Mouse (Mus musculus) liver, embryonic 14.5 days (tissue): ENCODE results near the gene Magi3. TPM values are rescaled to one million over a fixed set of nuclear protein-coding genes. Genes with fewer than 3 reads are reported as not detected.

Source experiments
- ATAC-seq: fragments of 200-750 bp; cut with Nextera tagmentation; 2 replicates; pipeline ENCODE4 v1.8.0; 2017; ENCODE audit warnings: moderate number of reproducible peaks, mild to moderate bottlenecking, moderate library complexity; ENCODE audit not compliant: insufficient read depth
- DNase-seq, 3 experiments: peaks; one replicate each; pipeline ENCODE4 v3.0.0-alpha.2; 2012 to 2013; ENCODE audit warnings: low read depth in 3 of 3, low spot score in 3 of 3
- H3K27ac ChIP-seq: fragments of 300-500 bp; sonication (generic); 2 replicates; pipeline ENCODE4 v1.5.1; 2014; ENCODE audit warnings: moderate library complexity, mild to moderate bottlenecking, control low read depth, inconsistent platforms
- H3K27me3 ChIP-seq: fragments of 300-500 bp; sonication (generic); 2 replicates; pipeline ENCODE4 v1.6.1; 2014; ENCODE audit warnings: mild to moderate bottlenecking, low read length, moderate library complexity; ENCODE audit not compliant: control insufficient read depth, insufficient read depth
- H3K36me3 ChIP-seq: fragments of 300-500 bp; sonication (generic); replicated peaks from 2 replicates; pipeline ENCODE4 v1.6.1; 2014; ENCODE audit warnings: low read depth; ENCODE audit not compliant: control insufficient read depth, insufficient read depth
- H3K4me1 ChIP-seq, 2 experiments: fragments of 200-500 bp in 1 of 2; fragments of 300-500 bp in 1 of 2; sonication (generic) in 1 of 2; replicated peaks; 2 replicates each; pipeline ENCODE4 v1.6.1; 2012 to 2014; ENCODE audit warnings: antibody characterized with exemption in 1 of 2, inconsistent platforms in 1 of 2, low read length in 1 of 2; ENCODE audit not compliant: control insufficient read depth in 2 of 2, insufficient read depth in 2 of 2
- H3K4me2 ChIP-seq: fragments of 300-500 bp; sonication (generic); 2 replicates; pipeline ENCODE4 v1.6.1; 2014; ENCODE audit warnings: low read depth, mild to moderate bottlenecking, control low read depth, moderate library complexity
- H3K4me3 ChIP-seq, 2 experiments: fragments of 200-500 bp in 1 of 2; fragments of 300-500 bp in 1 of 2; sonication (generic) in 1 of 2; 2 replicates each; pipeline ENCODE4 v1.5.1; 2012 to 2014; ENCODE audit warnings: low read depth in 2 of 2, low read length in 2 of 2, mild to moderate bottlenecking in 2 of 2, control low read depth in 1 of 2, inconsistent platforms in 1 of 2, moderate library complexity in 1 of 2; ENCODE audit not compliant: insufficient read depth in 1 of 2
- H3K9ac ChIP-seq: fragments of 300-500 bp; sonication (generic); replicated peaks from 2 replicates; pipeline ENCODE4 v1.6.1; 2014; ENCODE audit warnings: mild to moderate bottlenecking, control low read depth, moderate library complexity
- H3K9me3 ChIP-seq: fragments of 300-500 bp; sonication (generic); 2 replicates; pipeline ENCODE4 v1.6.1; 2016; ENCODE audit warnings: low read length, mixed read lengths; ENCODE audit not compliant: control insufficient read depth
- CTCF ChIP-seq: IDR thresholded peaks from 2 replicates; pipeline ENCODE4 v1.5.1; 2016; ENCODE audit warnings: antibody characterized with exemption, low read depth, control low read depth
- EP300 ChIP-seq: IDR thresholded peaks from 2 replicates; pipeline ENCODE4 v1.6.1; 2016; ENCODE audit warnings: antibody characterized with exemption, low read depth
- WGBS: fragments of 180-500 bp; shearing (Covaris S2); extraction: QIAGEN DNeasy Blood & Tissue Kit; methylation state at CpG from one replicate; pipeline ENCODE4 v1.1.7; 2014; ENCODE audit not compliant: insufficient replicate concordance; 5-methylcytosine and 5-hydroxymethylcytosine counted together
- polyA plus RNA-seq, 2 experiments: library from polyadenylated mRNA; depleted of rRNA in 1 of 2; stranded (reverse) in 1 of 2; unstranded in 1 of 2; fragments of >200 nt; fragmentation: Nextera tagmentation in 1 of 2; extraction: Ambion mirVana in 1 of 2; gene quantifications; 2 replicates each; pipeline versions ENCODE4 v1.2.1 to v1.2.3; 2012 to 2014

The Magi3 gene
- polyA plus RNA-seq, 2 experiments, result 1.3 to 2.1 TPM

GRCm38 (mm10) chr3:104009924-104010662, 210.1 kb downstream of the Magi3 start:
- Histone ChIP-seq H3K9me3 (no peaks in the 10 kb centered on the region), H3K27me3 (no peaks in the 10 kb centered on the region), H3K9ac (no peak overlapping the region), H3K27ac (no peak overlapping the region), H3K4me3 (no peak overlapping the region), H3K36me3 (peaks cover 2% of the 10 kb centered on the region; the same call in 1 of the 2 replicates), H3K4me2 (no peak overlapping the region), H3K4me1 (no peaks in the 10 kb centered on the region)
- ATAC-seq (no peak), DNase-seq (no peak)
- TF ChIP-seq CTCF (0 out of 2 replicates have a peak, but pooled peaks have one; percentile 25), EP300 (no peak)
- WGBS, result 69% methylated on average over 5 of the region's 5 CpGs

- H3K9ac ChIP-seq, result no peak overlapping the region
- DNase-seq (no peak), ATAC-seq (no peak)
- H3K4me2 ChIP-seq, result no peak overlapping the region
- WGBS, result 84% methylated on average over 8 of the region's 8 CpGs
- H3K27me3 ChIP-seq, result no peaks in the 10 kb centered on the region
- peaks cover 3% of the 10 kb centered on the region for H3K36me3 ChIP-seq
- H3K9me3 ChIP-seq, result no peaks in the 10 kb centered on the region
- H3K4me1 ChIP-seq, result no peaks in the 10 kb centered on the region
- no peak overlapping the region for H3K4me3 ChIP-seq
- no peak overlapping the region for H3K27ac ChIP-seq
- no peak for TF ChIP-seq EP300
- TF ChIP-seq CTCF, result no peak
Measured at GRCm38 (mm10) chr3:104007479-104007878, 212.7 kb downstream of the Magi3 start.

GRCm38 (mm10) chr3:104006896-104007466, 213.2 kb downstream of the Magi3 start:
- Histone ChIP-seq H3K36me3 (peaks cover 3% of the 10 kb centered on the region), H3K4me2 (no peak overlapping the region), H3K27me3 (no peaks in the 10 kb centered on the region), H3K27ac (no peak overlapping the region), H3K4me1 (no peaks in the 10 kb centered on the region), H3K9me3 (no peaks in the 10 kb centered on the region), H3K9ac (no peak overlapping the region), H3K4me3 (no peak overlapping the region)
- TF ChIP-seq CTCF, result no peak
- TF ChIP-seq EP300, result no peak
- ATAC-seq (no peak), DNase-seq (no peak)
- 83% methylated on average over 8 of the region's 8 CpGs for WGBS

- H3K36me3 ChIP-seq, result no peaks in the 10 kb centered on the region; the same call in none of the 2 replicates
- no peaks in the 10 kb centered on the region for H3K4me1 ChIP-seq
- no peak overlapping the region for H3K27ac ChIP-seq
- TF ChIP-seq EP300 (no peak), CTCF (no peak)
- ATAC-seq (no peak), DNase-seq (no peak)
- no peaks in the 10 kb centered on the region for H3K27me3 ChIP-seq
- no peak overlapping the region for H3K4me2 ChIP-seq
- H3K4me3 ChIP-seq, result no peak overlapping the region
- WGBS, result 43% methylated on average over 4 of the region's 4 CpGs
- no peak overlapping the region for H3K9ac ChIP-seq
- no peaks in the 10 kb centered on the region for H3K9me3 ChIP-seq
Measured at GRCm38 (mm10) chr3:103998724-103999123, 221.4 kb downstream of the Magi3 start.

GRCm38 (mm10) chr3:103991271-103991670, 228.9 kb downstream of the Magi3 start:
- Histone ChIP-seq H3K36me3 (no peaks in the 10 kb centered on the region; the same call in 1 of the 2 replicates), H3K27ac (no peak overlapping the region), H3K4me3 (no peak overlapping the region), H3K4me2 (no peak overlapping the region), H3K9me3 (no peaks in the 10 kb centered on the region), H3K27me3 (no peaks in the 10 kb centered on the region), H3K4me1 (no peaks in the 10 kb centered on the region; a peak in 1 of 4 replicates), H3K9ac (no peak overlapping the region)
- DNase-seq (no peak), ATAC-seq (no peak)
- no peak for TF ChIP-seq CTCF
- TF ChIP-seq EP300, result no peak
- WGBS, result 69% methylated on average over 3 of the region's 3 CpGs
